Mouse (Mus musculus): Measurements from ENCODE around the gene Olfr744. TPM values are rescaled to one million over a fixed set of nuclear protein-coding genes. Genes with fewer than 3 reads are reported as not detected.
"Not testable (repeated sequence)": the region's sequence is repeated elsewhere in the genome, so short reads cannot be mapped to it uniquely, and the experiment has no call there.

Olfr744 gene
- not detected in 2 replicates for polyA plus RNA-seq (2015; fragmentation: Nextera tagmentation; extraction: Ambion mirVana)

- Histone ChIP-seq H3K9ac (no peak within 1 kb of the TSS), H3K27me3 (no peaks in the 10 kb centered on the region), H3K36me3 (no peaks in the 10 kb centered on the region), H3K4me3 (no peak within 1 kb of the TSS), H3K9me3 (no peaks in the 10 kb centered on the region), H3K4me1 (replicated peaks) (no peaks in the 10 kb centered on the region), H3K4me2 (no peak within 1 kb of the TSS), H3K27ac (no peak within 1 kb of the TSS)
- ATAC-seq (ENCODE audit: low FRiP score), result no peak
- 91% methylated on average over 2 of the region's 2 CpGs for WGBS
Observed at GRCm38 (mm10) chr14:50614579-50614978, at the start of gene Olfr744. Gene Olfr744, plus strand, starts transcription at chr14:50614879.

GRCm38 (mm10) chr14:50573056-50573455, 41.6 kb upstream of the Olfr744 start:
- H3K4me2 ChIP-seq; ATAC-seq (ENCODE audit: low FRiP score); H3K36me3 ChIP-seq; H3K9ac ChIP-seq; H3K27ac ChIP-seq; H3K4me1 ChIP-seq (replicated peaks); H3K4me3 ChIP-seq; H3K9me3 ChIP-seq; H3K27me3 ChIP-seq: not testable (repeated sequence)
- 68% methylated on average over 1 of the region's 1 CpGs for WGBS

- H3K27me3 ChIP-seq, result no peaks in the 10 kb centered on the region
- H3K4me3 ChIP-seq, result no peak within 1 kb of the TSS
- H3K27ac ChIP-seq, result no peak within 1 kb of the TSS
- no peak for ATAC-seq (ENCODE audit: low FRiP score)
- H3K9ac ChIP-seq, result no peak within 1 kb of the TSS
- no peaks in the 10 kb centered on the region for H3K36me3 ChIP-seq
- H3K4me1 ChIP-seq (replicated peaks), result no peaks in the 10 kb centered on the region
- H3K4me2 ChIP-seq, result no peak within 1 kb of the TSS
- 86% methylated on average over 2 of the region's 2 CpGs for WGBS
- peaks cover 5% of the 10 kb centered on the region; the same call in 1 of the 2 replicates for H3K9me3 ChIP-seq
Observed at GRCm38 (mm10) chr14:50639088-50639487, 24.4 kb downstream of the Olfr744 start, which contains the start of gene Olfr745. Gene Olfr745, plus strand, starts transcription at chr14:50639388.

GRCm38 (mm10) chr14:50646783-50647182, 32.1 kb downstream of the Olfr744 start, which contains the start of gene Olfr746:
Gene Olfr746, plus strand, starts transcription at chr14:50647083.
- ATAC-seq (ENCODE audit: low FRiP score), result no peak
- no peak within 1 kb of the TSS for H3K4me3 ChIP-seq
- H3K4me2 ChIP-seq, result no peak within 1 kb of the TSS
- no peak within 1 kb of the TSS for H3K27ac ChIP-seq
- H3K9ac ChIP-seq, result no peak within 1 kb of the TSS
- no peaks in the 10 kb centered on the region for H3K4me1 ChIP-seq (replicated peaks)
- no peaks in the 10 kb centered on the region for H3K9me3 ChIP-seq
- no peaks in the 10 kb centered on the region for H3K27me3 ChIP-seq
- no peaks in the 10 kb centered on the region for H3K36me3 ChIP-seq

Other genes starting within 250 kb of the Olfr744 start
- not detected in 2 replicates for gene Olfr736, start 233.7 kb upstream of the Olfr744 start, polyA plus RNA-seq (2015; fragmentation: Nextera tagmentation; extraction: Ambion mirVana)
- gene Olfr738, start 207.3 kb upstream of the Olfr744 start, polyA plus RNA-seq (2015; fragmentation: Nextera tagmentation; extraction: Ambion mirVana), result not detected in 2 replicates
- gene Olfr739, start 196.3 kb upstream of the Olfr744 start, polyA plus RNA-seq (2015; fragmentation: Nextera tagmentation; extraction: Ambion mirVana), result not detected in 2 replicates
- gene Olfr740, start 169.3 kb upstream of the Olfr744 start, polyA plus RNA-seq (2015; fragmentation: Nextera tagmentation; extraction: Ambion mirVana), result not detected in 2 replicates
- not detected in 2 replicates for gene Olfr741, start 142.1 kb upstream of the Olfr744 start, polyA plus RNA-seq (2015; fragmentation: Nextera tagmentation; extraction: Ambion mirVana)
- gene Olfr742, start 111.3 kb upstream of the Olfr744 start, polyA plus RNA-seq (2015; fragmentation: Nextera tagmentation; extraction: Ambion mirVana), result not detected in 2 replicates
- not detected in 2 replicates for gene Olfr743, start 93.0 kb upstream of the Olfr744 start, polyA plus RNA-seq (2015; fragmentation: Nextera tagmentation; extraction: Ambion mirVana)
- not detected in 2 replicates for gene Olfr745, start 24.5 kb downstream of the Olfr744 start, polyA plus RNA-seq (2015; fragmentation: Nextera tagmentation; extraction: Ambion mirVana)
- not detected in 2 replicates for gene Olfr746, start 32.2 kb downstream of the Olfr744 start, polyA plus RNA-seq (2015; fragmentation: Nextera tagmentation; extraction: Ambion mirVana)
- not detected in 2 replicates for gene Olfr747, start 78.3 kb downstream of the Olfr744 start, polyA plus RNA-seq (2015; fragmentation: Nextera tagmentation; extraction: Ambion mirVana)
- gene Olfr748, start 92.5 kb downstream of the Olfr744 start, polyA plus RNA-seq (2015; fragmentation: Nextera tagmentation; extraction: Ambion mirVana), result not detected in 2 replicates
- not detected in 2 replicates for gene Olfr749, start 130.2 kb downstream of the Olfr744 start, polyA plus RNA-seq (2015; fragmentation: Nextera tagmentation; extraction: Ambion mirVana)
- 121 and 133 TPM in 2 replicates for gene Ttc5, start 170.6 kb downstream of the Olfr744 start, polyA plus RNA-seq (2015; fragmentation: Nextera tagmentation; extraction: Ambion mirVana)
- gene Ccnb1ip1, start 192.9 kb downstream of the Olfr744 start, polyA plus RNA-seq (2015; fragmentation: Nextera tagmentation; extraction: Ambion mirVana), result not detected in 2 replicates
- gene Parp2, start 193.0 kb downstream of the Olfr744 start, polyA plus RNA-seq (2015; fragmentation: Nextera tagmentation; extraction: Ambion mirVana), result 42.0 and 44.0 TPM in 2 replicates